Mouse (Mus musculus): ENCODE results near the gene Depdc7. TPM values are rescaled to one million over a fixed set of nuclear protein-coding genes. Genes with fewer than 3 reads are reported as not detected.

The Depdc7 gene
- polyA plus RNA-seq, 1 experiment = 1.6 TPM

DNA sequence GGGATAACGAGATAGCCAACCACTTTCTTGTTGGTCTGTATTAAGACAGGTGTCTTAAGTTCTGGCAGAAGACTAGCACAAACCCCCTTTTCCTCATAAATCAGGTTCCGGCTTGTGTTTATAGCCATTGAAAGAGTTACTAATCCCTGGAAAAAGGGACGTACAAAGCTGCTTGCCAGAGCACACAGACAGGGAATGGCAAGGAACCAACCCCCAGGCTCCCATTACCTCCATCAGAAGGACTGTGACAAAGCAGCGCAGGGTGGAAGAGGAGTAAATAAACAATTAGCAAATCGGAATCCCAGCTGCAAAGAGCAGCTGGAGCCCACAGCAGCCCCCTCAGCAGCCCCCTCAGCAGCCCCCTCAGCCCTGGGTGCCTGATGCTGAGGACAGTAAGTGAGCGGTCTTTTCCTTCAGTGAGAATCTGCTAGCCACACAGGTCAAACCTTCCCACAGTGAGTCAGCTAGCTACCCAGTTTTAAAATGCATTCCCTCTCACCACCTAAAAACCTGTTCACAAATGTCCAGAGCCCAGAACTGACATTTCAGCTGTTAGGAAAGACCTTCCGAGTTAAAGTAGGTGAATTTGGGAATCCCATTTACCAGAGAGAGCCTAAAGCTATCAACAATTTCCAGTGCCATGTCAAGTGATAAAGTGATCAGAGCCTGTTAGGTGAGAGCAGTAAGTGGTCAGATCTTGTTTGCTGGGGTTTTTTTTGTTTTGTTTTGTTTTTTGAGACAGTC lies 1.5 kb downstream of the Depdc7 start:
- TF ChIP-seq POLR2A (IDR thresholded peaks at IDR 0.05; ENCODE audit: borderline replicate concordance, extremely low read depth, insufficient read depth, insufficient read length, poor library complexity, severe bottlenecking) = no peak
- peak; percentile 77 for DNase-seq (ENCODE audit: low read depth)

DNA sequence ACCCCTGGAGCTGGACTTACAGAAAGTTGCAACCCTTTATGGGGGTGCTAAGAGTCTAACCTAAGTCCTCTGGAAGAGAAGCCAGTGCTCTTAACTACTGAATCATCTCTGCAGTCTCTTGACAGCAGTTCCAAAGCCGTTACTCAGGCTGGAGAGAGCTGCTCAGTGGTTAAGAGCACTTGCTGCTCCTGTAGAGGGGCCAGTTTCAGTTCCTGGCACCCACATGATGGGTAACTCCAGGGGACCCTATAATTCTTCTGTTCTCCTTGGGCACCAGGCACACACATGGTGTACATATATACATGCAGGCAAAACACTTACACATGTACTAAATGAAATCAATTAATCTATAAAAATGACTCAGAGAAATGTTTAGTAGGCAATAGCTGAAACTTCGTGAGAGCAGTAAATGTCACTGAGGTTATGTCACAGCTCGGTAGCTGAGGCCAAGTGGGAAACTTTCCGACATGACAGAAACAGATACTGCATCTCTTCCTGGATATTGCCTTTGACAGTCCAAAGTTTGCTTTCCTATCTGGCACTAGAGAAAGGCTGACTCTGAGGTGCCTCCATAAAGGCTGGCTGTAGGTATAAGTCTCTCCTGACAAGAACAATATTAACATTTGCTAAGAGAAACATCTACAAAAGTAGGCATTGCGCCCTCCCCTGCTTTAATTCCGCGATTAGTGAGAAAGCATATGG lies 2.3 kb downstream of the Depdc7 start:
- DNase-seq (ENCODE audit: low read depth) = no peak
- no peak for TF ChIP-seq CTCF (IDR thresholded peaks at IDR 0.05; ENCODE audit: borderline replicate concordance, extremely low read depth, insufficient read depth, insufficient read length)
- TF ChIP-seq POLR2A (IDR thresholded peaks at IDR 0.05; ENCODE audit: borderline replicate concordance, extremely low read depth, insufficient read depth, insufficient read length, poor library complexity, severe bottlenecking) = no peak

- DNase-seq (ENCODE audit: low read depth) = no peak
- TF ChIP-seq POLR2A (IDR thresholded peaks at IDR 0.05; ENCODE audit: borderline replicate concordance, extremely low read depth, insufficient read depth, insufficient read length, poor library complexity, severe bottlenecking) = no peak
- no peak for TF ChIP-seq CTCF (IDR thresholded peaks at IDR 0.05; ENCODE audit: borderline replicate concordance, extremely low read depth, insufficient read depth, insufficient read length)
Observed at GRCm38 (mm10) chr2:104739691-104740090, 3.0 kb downstream of the Depdc7 start.

- no peak for TF ChIP-seq CTCF (IDR thresholded peaks at IDR 0.05; ENCODE audit: borderline replicate concordance, extremely low read depth, insufficient read depth, insufficient read length)
- TF ChIP-seq POLR2A (IDR thresholded peaks at IDR 0.05; ENCODE audit: borderline replicate concordance, extremely low read depth, insufficient read depth, insufficient read length, poor library complexity, severe bottlenecking) = no peak
- DNase-seq (ENCODE audit: low read depth) = peak; percentile 43
Observed at GRCm38 (mm10) chr2:104736241-104736640, 6.4 kb downstream of the Depdc7 start.

- peak; percentile 38 for DNase-seq (ENCODE audit: low read depth)
- TF ChIP-seq POLR2A (IDR thresholded peaks at IDR 0.05; ENCODE audit: borderline replicate concordance, extremely low read depth, insufficient read depth, insufficient read length, poor library complexity, severe bottlenecking) (no peak), CTCF (IDR thresholded peaks at IDR 0.05; ENCODE audit: borderline replicate concordance, extremely low read depth, insufficient read depth, insufficient read length) (no peak)
Observed at GRCm38 (mm10) chr2:104732562-104733256, 10.0 kb downstream of the Depdc7 start.

DNA sequence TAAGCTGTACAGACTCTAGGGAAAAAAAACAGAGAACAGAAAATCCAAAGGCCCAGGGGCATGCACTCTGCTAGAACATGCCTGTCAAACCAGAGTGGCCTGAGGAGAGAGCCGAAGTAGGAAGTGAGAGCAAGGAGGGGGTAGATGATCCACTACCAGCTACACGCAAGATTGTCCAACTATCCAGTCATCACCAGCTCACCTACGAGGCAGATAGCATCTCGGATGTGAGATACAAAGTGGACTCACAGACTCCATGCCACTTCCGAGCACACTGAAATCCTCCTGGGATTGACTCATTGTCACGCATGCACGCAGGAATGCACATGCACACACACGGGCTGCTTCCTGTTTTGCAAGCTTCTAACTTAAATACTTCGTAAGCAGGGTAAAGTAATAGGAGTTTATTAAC lies 10.6 kb downstream of the Depdc7 start:
- no peak for DNase-seq (ENCODE audit: low read depth)
- TF ChIP-seq POLR2A (IDR thresholded peaks at IDR 0.05; ENCODE audit: borderline replicate concordance, extremely low read depth, insufficient read depth, insufficient read length, poor library complexity, severe bottlenecking) = no peak
- TF ChIP-seq CTCF (IDR thresholded peaks at IDR 0.05; ENCODE audit: borderline replicate concordance, extremely low read depth, insufficient read depth, insufficient read length) = no peak

- no peak for DNase-seq (ENCODE audit: low read depth)
- TF ChIP-seq POLR2A (IDR thresholded peaks at IDR 0.05; ENCODE audit: borderline replicate concordance, extremely low read depth, insufficient read depth, insufficient read length, poor library complexity, severe bottlenecking) = no peak
- no peak for TF ChIP-seq CTCF (IDR thresholded peaks at IDR 0.05; ENCODE audit: borderline replicate concordance, extremely low read depth, insufficient read depth, insufficient read length)
Observed at GRCm38 (mm10) chr2:104727369-104727768, 15.3 kb downstream of the Depdc7 start.

GRCm38 (mm10) chr2:104722021-104722420 lies 20.7 kb downstream of the Depdc7 start:
- no peak for DNase-seq (ENCODE audit: low read depth)
- TF ChIP-seq POLR2A (IDR thresholded peaks at IDR 0.05; ENCODE audit: borderline replicate concordance, extremely low read depth, insufficient read depth, insufficient read length, poor library complexity, severe bottlenecking) (no peak), CTCF (IDR thresholded peaks at IDR 0.05; ENCODE audit: borderline replicate concordance, extremely low read depth, insufficient read depth, insufficient read length) (no peak)

GRCm38 (mm10) chr2:104717827-104718226 lies 24.9 kb downstream of the Depdc7 start:
- DNase-seq (ENCODE audit: low read depth) = no peak
- TF ChIP-seq POLR2A (IDR thresholded peaks at IDR 0.05; ENCODE audit: borderline replicate concordance, extremely low read depth, insufficient read depth, insufficient read length, poor library complexity, severe bottlenecking) (no peak), CTCF (IDR thresholded peaks at IDR 0.05; ENCODE audit: borderline replicate concordance, extremely low read depth, insufficient read depth, insufficient read length) (no peak)

- DNase-seq (ENCODE audit: low read depth) = no peak
- TF ChIP-seq POLR2A (IDR thresholded peaks at IDR 0.05; ENCODE audit: borderline replicate concordance, extremely low read depth, insufficient read depth, insufficient read length, poor library complexity, severe bottlenecking) = no peak
- TF ChIP-seq CTCF (IDR thresholded peaks at IDR 0.05; ENCODE audit: borderline replicate concordance, extremely low read depth, insufficient read depth, insufficient read length) = no peak
Observed at GRCm38 (mm10) chr2:104717231-104717735, 25.4 kb downstream of the Depdc7 start.

GRCm38 (mm10) chr2:104716279-104716678 lies 26.4 kb downstream of the Depdc7 start, which contains the start of gene Pin1rt1:
Gene Pin1rt1, minus strand, starts transcription at chr2:104716379.
- DNase-seq (ENCODE audit: low read depth) = no peak
- TF ChIP-seq CTCF (IDR thresholded peaks at IDR 0.05; ENCODE audit: borderline replicate concordance, extremely low read depth, insufficient read depth, insufficient read length) (no peak), POLR2A (IDR thresholded peaks at IDR 0.05; ENCODE audit: borderline replicate concordance, extremely low read depth, insufficient read depth, insufficient read length, poor library complexity, severe bottlenecking) (no peak)
